Mouse (Mus musculus): ENCODE measurements around the gene Miga1.

GRCm38 (mm10) chr3:152288276-152288675, 51.9 kb downstream of the Miga1 start:
- no peak for TF ChIP-seq CTCF (IDR thresholded peaks at IDR 0.05; ENCODE audit: borderline replicate concordance, control insufficient read depth, extremely low read depth, insufficient read depth, low read length, poor library complexity)
- no peak for TF ChIP-seq POLR2A (IDR thresholded peaks at IDR 0.05; ENCODE audit: control insufficient read depth, extremely low read depth, insufficient read depth, low read length, poor library complexity)

All from thymus, adult 2 months (tissue).